Comparison of ENCODE assay signal across 11 mouse cellular contexts in the genomic region with DNA sequence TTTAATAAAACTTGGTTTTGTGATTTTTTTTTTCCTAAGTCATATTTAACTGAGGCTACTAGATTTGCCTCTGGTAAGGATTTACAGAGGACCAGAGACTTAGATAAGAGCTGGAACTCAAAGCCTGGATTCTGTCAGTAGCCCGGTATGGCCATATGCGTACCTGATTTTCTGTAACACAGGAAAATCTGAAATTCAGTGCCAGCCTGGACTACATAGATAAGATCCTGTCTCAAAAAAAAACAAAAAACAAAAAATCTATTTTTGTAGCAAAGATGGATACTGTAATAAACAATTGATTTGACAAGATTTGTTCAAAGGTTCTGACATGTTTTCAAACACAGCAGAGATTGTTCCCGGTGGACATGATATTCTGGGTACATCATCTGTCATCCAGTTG. TPM values are rescaled to one million over a fixed set of nuclear protein-coding genes. Genes with fewer than 3 reads are reported as not detected.
DNase-seq lines count a peak whose midpoint lies in the region; ATAC-seq and TF ChIP-seq lines count a peak whose summit lies in the region.
"Had no signal": no experiment of that assay in that cellular context is flagged by ENCODE, and none has a peak within 500 bp of the region (broad histone marks: within the 10 kb centered on the region; RNA-seq: fewer than 3 reads in every experiment).

No protein-coding gene starts in this region.

- no peaks in the 10 kb centered on the region for H3K9me3 ChIP-seq in kidney, embryonic 15.5 days (replicated peaks)
- no peaks in the 10 kb centered on the region for H3K9me3 ChIP-seq in ES-E14 (ENCODE audit: control insufficient read depth, insufficient read depth, low read depth, low read length)
- no peaks in the 10 kb centered on the region for H3K9me3 ChIP-seq in hindbrain, embryonic 14.5 days (ENCODE audit: control insufficient read depth, low read length)
- H3K9me3 ChIP-seq in liver, postnatal 0 days (ENCODE audit: low read length): no peaks in the 10 kb centered on the region

- no peak overlapping the region for H3K27ac ChIP-seq in kidney, embryonic 15.5 days
- no peak overlapping the region for H3K27ac ChIP-seq in ES-E14 (ENCODE audit: insufficient read depth, low read depth, low read length, poor library complexity, severe bottlenecking)
- H3K27ac ChIP-seq in hindbrain, embryonic 14.5 days: no peak overlapping the region
- 0 out of 2 replicates have a peak overlapping the region, but pooled peaks have one; percentile 70 for H3K27ac ChIP-seq in liver, postnatal 0 days (ENCODE audit: low read depth)

- in situ Hi-C loops in ES-E14 (cut with MboI; ENCODE audit: low sequenced_read_pairs in 2 of 2, unreplicated experiment in 2 of 2): no loop called here

- H3K9ac ChIP-seq in kidney, embryonic 15.5 days: no peak overlapping the region
- H3K9ac ChIP-seq in ES-E14 (ENCODE audit: insufficient read depth, low read depth, low read length, poor library complexity, severe bottlenecking): peak overlapping the region; percentile 42; the same call in 1 of the 2 replicates
- no peak overlapping the region for H3K9ac ChIP-seq in hindbrain, embryonic 14.5 days
- H3K9ac ChIP-seq in liver, postnatal 0 days (replicated peaks): peak overlapping the region; percentile 42

- DNase-seq in kidney, postnatal 36 days: no peak
- DNase-seq in ES-E14 (ENCODE audit: low read depth, low spot score): no peak
- DNase-seq in hindbrain, embryonic 14.5 days (ENCODE audit: low spot score): no peak
- no peak for DNase-seq in liver, postnatal 0 days
- no peak for DNase-seq in ovary, postnatal 36 days (ENCODE audit: low spot score)
- DNase-seq in spleen, postnatal 14 days (ENCODE audit: low spot score in 2 of 2): no peak
- DNase-seq: kidney, adult 9 months; lung, postnatal 10 days had no signal

- TF ChIP-seq EP300 in liver, postnatal 0 days (IDR thresholded peaks at IDR 0.05; ENCODE audit: low read depth): no peak

- ATAC-seq in kidney, embryonic 15.5 days (replicated peaks; ENCODE audit: low FRiP score): no peak
- no peak for ATAC-seq in hindbrain, embryonic 14.5 days (ENCODE audit: low FRiP score)
- ATAC-seq in liver, postnatal 0 days: no peak

- peak overlapping the region; percentile 73; the same call in 1 of the 2 replicates for H3K4me2 ChIP-seq in kidney, embryonic 15.5 days
- peak overlapping the region; percentile 91 for H3K4me2 ChIP-seq in hindbrain, embryonic 14.5 days (replicated peaks)
- H3K4me2 ChIP-seq in liver, postnatal 0 days (ENCODE audit: low read depth, low read length): peak overlapping the region; percentile 96

- no peaks in the 10 kb centered on the region for H3K27me3 ChIP-seq in kidney, embryonic 15.5 days
- H3K27me3 ChIP-seq in hindbrain, embryonic 14.5 days (ENCODE audit: control insufficient read depth, insufficient read depth, low read length): no peaks in the 10 kb centered on the region
- no peaks in the 10 kb centered on the region for H3K27me3 ChIP-seq in liver, postnatal 0 days (ENCODE audit: insufficient read depth, low read length)

- peaks cover 20% of the 10 kb centered on the region for H3K36me3 ChIP-seq in kidney, embryonic 15.5 days
- H3K36me3 ChIP-seq in ES-E14 (ENCODE audit: control insufficient read depth, insufficient read depth, low read length, poor library complexity, severe bottlenecking): peaks cover 5% of the 10 kb centered on the region
- peaks cover 8% of the 10 kb centered on the region for H3K36me3 ChIP-seq in hindbrain, embryonic 14.5 days (replicated peaks; ENCODE audit: control insufficient read depth, insufficient read depth)
- peaks cover 4% of the 10 kb centered on the region; the same call in 1 of the 2 replicates for H3K36me3 ChIP-seq in liver, postnatal 0 days (replicated peaks; ENCODE audit: insufficient read depth, low read length)

- H3K4me1 ChIP-seq in kidney, embryonic 15.5 days: peaks cover 35% of the 10 kb centered on the region
- H3K4me1 ChIP-seq in ES-E14 (ENCODE audit: control insufficient read depth in 2 of 2, insufficient read depth in 2 of 2, low read length in 2 of 2, poor library complexity in 1 of 2): peaks cover 0 to 34% of the 10 kb centered on the region in 2 experiments
- peaks cover 31% of the 10 kb centered on the region for H3K4me1 ChIP-seq in hindbrain, embryonic 14.5 days (replicated peaks; ENCODE audit: control insufficient read depth, insufficient read depth, low read length)
- H3K4me1 ChIP-seq in liver, postnatal 0 days (ENCODE audit: insufficient read depth): peaks cover 9% of the 10 kb centered on the region

- no peak for TF ChIP-seq CTCF in liver, postnatal 0 days (IDR thresholded peaks at IDR 0.05; ENCODE audit: low read depth)

- H3K4me3 ChIP-seq in kidney, embryonic 15.5 days (replicated peaks): 0 out of 2 replicates have a peak overlapping the region, but pooled peaks have one; percentile 95
- H3K4me3 ChIP-seq in ES-E14 (ENCODE audit: insufficient read depth in 1 of 2, low read depth in 1 of 2, low read length in 2 of 2, poor library complexity in 1 of 2, severe bottlenecking in 1 of 2): peak overlapping the region; percentile 82 to 100
- H3K4me3 ChIP-seq in hindbrain, embryonic 14.5 days (replicated peaks; ENCODE audit: low read length): peak overlapping the region; percentile 99
- peak overlapping the region; percentile 83 for H3K4me3 ChIP-seq in liver, postnatal 0 days (ENCODE audit: low read depth, low read length)

- 80% methylated on average over 3 of the region's 3 CpGs for WGBS in kidney, embryonic 15.5 days
- 89% methylated on average over 3 of the region's 3 CpGs for WGBS in hindbrain, embryonic 14.5 days
- 46% methylated on average over 3 of the region's 3 CpGs for WGBS in liver, postnatal 0 days (ENCODE audit: insufficient replicate concordance)

TF ChIP-seq in ES-E14, 5 proteins besides CTCF, POLR2A, EP300 and RAD21:
- no peak for TF ChIP-seq HCFC1 (IDR thresholded peaks at IDR 0.05; ENCODE audit: borderline replicate concordance, insufficient read depth, low read length)
- no peak for TF ChIP-seq CHD2 (IDR thresholded peaks at IDR 0.05; ENCODE audit: low read depth, low read length)
- no peak for TF ChIP-seq ZC3H11A (IDR thresholded peaks at IDR 0.05; ENCODE audit: borderline replicate concordance, low read depth, low read length)
- no peak for TF ChIP-seq ZNF384 (IDR thresholded peaks at IDR 0.05; ENCODE audit: low read depth, low read length)
- no peak for TF ChIP-seq MAFK (IDR thresholded peaks at IDR 0.05; ENCODE audit: insufficient read depth, low read depth, low read length)
TF ChIP-seq in ES-E14: peak in this region for 0.

RNA-seq across cellular contexts. Expression of a gene that starts 3.1 kb away (rescaled TPM):
- polyA plus RNA-seq in kidney, embryonic 15.5 days (2015; fragmentation: Nextera tagmentation; extraction: Ambion mirVana): 102 and 105 TPM in 2 replicates
- total RNA-seq in ES-E14 (2012; rRNA removed): 199 and 211 TPM in 2 replicates
- 131 and 145 TPM in 2 replicates for polyA plus RNA-seq in hindbrain, embryonic 14.5 days (2014; fragmentation: Nextera tagmentation; extraction: Ambion mirVana)
- 159 and 163 TPM in 2 replicates for polyA plus RNA-seq in liver, postnatal 0 days (2015; fragmentation: Nextera tagmentation; extraction: Ambion mirVana)

RNA-seq across cellular contexts. Expression of a gene that starts 3.3 kb away (rescaled TPM):
- 10.5 and 11.0 TPM in 2 replicates for polyA plus RNA-seq in kidney, embryonic 15.5 days (2015; fragmentation: Nextera tagmentation; extraction: Ambion mirVana)
- 10.8 and 14.8 TPM in 2 replicates for total RNA-seq in ES-E14 (2012; rRNA removed)
- polyA plus RNA-seq in hindbrain, embryonic 14.5 days (2014; fragmentation: Nextera tagmentation; extraction: Ambion mirVana): 5.5 and 8.2 TPM in 2 replicates
- polyA plus RNA-seq in liver, postnatal 0 days (2015; fragmentation: Nextera tagmentation; extraction: Ambion mirVana): 10.7 and 13.6 TPM in 2 replicates

RNA-seq across cellular contexts. Expression of a gene that starts 41.6 kb away (rescaled TPM):
- polyA plus RNA-seq in kidney, embryonic 15.5 days (2015; fragmentation: Nextera tagmentation; extraction: Ambion mirVana): 1.1 TPM in 1 of 2 replicates, not detected in the other
- 97.8 and 145 TPM in 2 replicates for total RNA-seq in ES-E14 (2012; rRNA removed)
- polyA plus RNA-seq in hindbrain, embryonic 14.5 days (2014; fragmentation: Nextera tagmentation; extraction: Ambion mirVana): not detected in 2 replicates
- polyA plus RNA-seq in liver, postnatal 0 days (2015; fragmentation: Nextera tagmentation; extraction: Ambion mirVana): 5.8 and 5.9 TPM in 2 replicates
- polyA plus RNA-seq: heart, embryonic 11.5 days; testis, adult 2 months had no signal

Comparison
In these comparisons a context has a peak if more than half of its experiments do, and no peak if none do; other contexts are left out.
1. H3K9ac ChIP-seq: peak in ES-E14 (single experiment) and liver, postnatal 0 days (single experiment); none in kidney, embryonic 15.5 days (single experiment) and hindbrain, embryonic 14.5 days (single experiment).
2. Peak in every context shown above with its lines, with median percentiles within 50 percentile points of each other: H3K4me2 ChIP-seq and H3K4me3 ChIP-seq.